Mouse (Mus musculus): Measurements from ENCODE around the gene Smtnl2. TPM values are rescaled to one million over a fixed set of nuclear protein-coding genes. Genes with fewer than 3 reads are reported as not detected.

Smtnl2 gene
- polyA plus RNA-seq, 1 experiment from 2014 or later, result 12.6 TPM

DNA sequence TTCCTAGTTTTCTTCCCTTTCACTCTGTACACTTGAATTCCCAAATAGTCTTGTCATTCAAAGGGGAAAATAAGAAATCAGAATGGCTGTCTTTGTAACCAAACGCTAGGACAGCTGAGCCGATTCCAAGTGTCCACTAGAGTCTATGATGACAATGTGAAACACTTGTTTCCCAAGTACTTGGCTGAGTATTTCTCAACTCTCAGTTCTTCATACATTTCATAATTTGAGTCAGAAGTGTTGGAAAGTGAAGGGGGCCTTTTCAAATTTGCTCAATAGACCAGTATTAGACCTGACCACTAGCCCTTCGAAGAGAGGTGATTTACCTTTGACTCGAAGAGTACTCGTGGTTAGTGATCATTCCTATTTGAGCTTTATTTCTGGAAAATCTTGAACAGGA is 47.0 kb downstream of the Smtnl2 start:
- no peak overlapping the region for H3K4me2 ChIP-seq (ENCODE audit: low read depth)
- H3K36me3 ChIP-seq (ENCODE audit: control insufficient read depth, insufficient read depth, low read length), result no peaks in the 10 kb centered on the region
- H3K9ac ChIP-seq (ENCODE audit: low read length), result no peak overlapping the region
- no peak overlapping the region for H3K4me3 ChIP-seq (ENCODE audit: low read depth, low read length)
- DNase-seq (ENCODE audit: low spot score) (no peak), ATAC-seq (ENCODE audit: insufficient read depth, low FRiP score, low TSS enrichment) (no peak)
- no peaks in the 10 kb centered on the region for H3K9me3 ChIP-seq (ENCODE audit: control insufficient read depth, low read length)
- no peak overlapping the region for H3K27ac ChIP-seq (ENCODE audit: low read depth, low read length)
- WGBS, result 96% methylated on average over 5 of the region's 5 CpGs
- H3K27me3 ChIP-seq (ENCODE audit: control insufficient read depth, insufficient read depth, low read length), result no peaks in the 10 kb centered on the region
- no peaks in the 10 kb centered on the region for H3K4me1 ChIP-seq (ENCODE audit: control insufficient read depth, insufficient read depth, low read length)

DNA sequence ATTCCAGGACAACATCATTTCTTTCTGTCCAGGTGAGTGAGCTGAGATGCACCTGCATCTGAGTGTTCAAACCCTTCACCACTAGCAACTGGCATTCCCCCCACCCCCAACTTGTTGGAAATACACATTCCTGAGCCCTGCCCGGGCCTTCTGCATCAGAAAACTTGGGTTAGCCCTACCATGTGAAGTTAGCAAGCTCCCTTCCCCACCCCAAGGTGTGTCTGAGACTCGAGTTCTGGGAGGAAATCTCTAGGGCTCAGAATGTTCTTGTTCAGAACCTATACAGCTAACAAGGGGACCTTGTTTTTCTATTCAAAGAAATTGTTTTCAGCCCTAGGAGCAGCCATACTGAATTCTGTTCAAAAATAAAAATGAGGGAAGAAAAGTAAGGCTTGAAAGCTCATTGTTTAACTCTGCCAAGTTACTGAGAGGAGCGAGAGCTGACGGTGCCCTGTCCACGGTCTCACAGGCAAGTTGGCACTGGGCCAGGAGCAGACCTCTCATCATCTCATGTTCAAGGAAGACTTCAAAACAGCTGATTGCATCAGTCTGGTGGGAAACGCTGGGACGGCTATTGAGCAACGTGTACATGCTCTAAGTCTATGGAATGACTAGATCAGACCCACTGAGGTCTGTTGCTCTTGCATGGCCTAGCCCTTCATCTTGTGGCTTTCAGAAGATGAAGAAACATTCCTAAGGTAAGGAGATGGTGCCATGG is 47.8 kb downstream of the Smtnl2 start:
- ATAC-seq (ENCODE audit: insufficient read depth, low FRiP score, low TSS enrichment) (no peak), DNase-seq (ENCODE audit: low spot score) (no peak)
- no peaks in the 10 kb centered on the region for H3K36me3 ChIP-seq (ENCODE audit: control insufficient read depth, insufficient read depth, low read length)
- H3K9me3 ChIP-seq (ENCODE audit: control insufficient read depth, low read length), result no peaks in the 10 kb centered on the region
- no peak overlapping the region for H3K4me3 ChIP-seq (ENCODE audit: low read depth, low read length)
- H3K9ac ChIP-seq (ENCODE audit: low read length), result no peak overlapping the region
- H3K4me1 ChIP-seq (ENCODE audit: control insufficient read depth, insufficient read depth, low read length), result no peaks in the 10 kb centered on the region
- no peak overlapping the region for H3K27ac ChIP-seq (ENCODE audit: low read depth, low read length)
- H3K4me2 ChIP-seq (ENCODE audit: low read depth), result no peak overlapping the region
- H3K27me3 ChIP-seq (ENCODE audit: control insufficient read depth, insufficient read depth, low read length), result no peaks in the 10 kb centered on the region
- WGBS, result 88% methylated on average over 8 of the region's 8 CpGs

DNA sequence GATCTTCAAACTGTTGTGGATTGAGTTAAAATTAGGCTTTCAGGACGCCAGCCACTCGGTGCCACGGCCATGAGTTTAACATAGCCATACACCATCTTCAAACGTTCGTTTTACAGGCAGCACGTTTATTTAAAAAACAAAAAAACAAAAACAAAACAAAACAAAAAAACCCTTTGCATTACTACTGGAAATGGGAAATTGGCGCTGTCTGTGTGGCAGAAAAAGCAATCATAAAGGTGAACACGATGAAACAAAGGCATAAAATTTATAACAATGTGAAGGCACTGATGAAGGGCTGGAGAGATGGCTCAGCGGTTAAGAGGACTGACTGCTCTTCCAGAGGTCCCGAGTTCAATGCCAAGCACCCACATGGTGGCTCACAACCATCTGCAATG is 49.2 kb downstream of the Smtnl2 start, which contains the start of gene Tekt1:
Tekt1 (minus strand) TSS at position 96 of the 395 bp plus-strand sequence.
- no peak for DNase-seq (ENCODE audit: low spot score)
- H3K4me2 ChIP-seq (ENCODE audit: low read depth), result peak within 1 kb of the TSS; percentile 80
- H3K9me3 ChIP-seq (ENCODE audit: control insufficient read depth, low read length), result no peaks in the 10 kb centered on the region
- H3K9ac ChIP-seq (ENCODE audit: low read length), result peak within 1 kb of the TSS; percentile 74
- ATAC-seq (ENCODE audit: insufficient read depth, low FRiP score, low TSS enrichment), result no peak
- H3K4me3 ChIP-seq (ENCODE audit: low read depth, low read length), result peak within 1 kb of the TSS; percentile 45
- no peaks in the 10 kb centered on the region for H3K27me3 ChIP-seq (ENCODE audit: control insufficient read depth, insufficient read depth, low read length)
- H3K36me3 ChIP-seq (ENCODE audit: control insufficient read depth, insufficient read depth, low read length), result no peaks in the 10 kb centered on the region
- peak within 1 kb of the TSS; percentile 39; the same call in 1 of the 2 replicates for H3K27ac ChIP-seq (ENCODE audit: low read depth, low read length)
- 39% methylated on average over 10 of the region's 10 CpGs for WGBS
- H3K4me1 ChIP-seq (ENCODE audit: control insufficient read depth, insufficient read depth, low read length), result no peaks in the 10 kb centered on the region

DNA sequence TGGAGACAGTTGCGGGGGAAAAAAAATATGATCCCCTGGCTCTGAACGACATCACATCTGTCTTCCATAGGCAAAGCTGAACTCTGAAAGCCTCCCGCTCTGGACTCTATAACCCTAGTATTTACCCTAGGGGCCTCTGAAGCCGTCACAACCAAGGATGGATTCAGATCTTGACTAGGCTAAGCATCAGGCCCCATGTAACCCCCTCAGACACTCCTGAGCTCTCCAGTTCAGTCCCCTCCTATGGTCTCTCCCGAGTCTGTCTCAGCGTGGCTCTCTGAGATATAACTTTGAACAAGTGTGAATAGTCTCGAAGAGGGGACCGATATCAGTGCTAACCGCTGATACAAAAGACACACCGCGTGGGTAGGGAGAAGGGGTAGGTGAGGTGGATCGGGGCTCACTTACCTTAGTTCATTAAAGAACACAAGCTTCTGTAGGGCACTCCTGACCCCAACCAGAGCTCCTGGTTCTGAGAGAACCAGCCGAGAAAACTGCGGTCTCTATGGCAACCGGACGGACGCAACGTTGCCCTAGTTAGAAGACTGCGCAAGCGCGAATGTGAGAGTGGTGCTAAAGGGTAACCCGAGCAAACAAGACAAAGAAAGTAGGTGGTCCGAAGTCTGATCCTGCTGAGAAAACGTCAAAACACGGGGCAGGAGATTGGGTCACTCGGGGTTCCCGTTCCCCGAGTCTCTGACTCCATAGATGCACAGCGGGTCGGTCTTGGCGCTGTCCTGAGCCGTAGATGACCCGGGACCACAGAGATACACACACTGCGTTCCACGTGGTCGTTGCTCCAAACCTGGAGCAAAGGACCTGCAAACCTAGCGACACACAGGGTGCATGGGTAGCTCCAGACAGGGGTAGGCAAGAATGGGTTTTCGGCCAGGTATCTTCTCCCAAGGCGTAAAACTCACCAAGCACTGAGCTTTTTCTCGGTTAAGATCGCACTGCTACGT is 49.8 kb downstream of the Smtnl2 start:
- H3K27ac ChIP-seq (ENCODE audit: low read depth, low read length), result peak overlapping the region; percentile 39; the same call in 1 of the 2 replicates
- no peaks in the 10 kb centered on the region for H3K27me3 ChIP-seq (ENCODE audit: control insufficient read depth, insufficient read depth, low read length)
- no peaks in the 10 kb centered on the region for H3K9me3 ChIP-seq (ENCODE audit: control insufficient read depth, low read length)
- H3K4me1 ChIP-seq (ENCODE audit: control insufficient read depth, insufficient read depth, low read length), result no peaks in the 10 kb centered on the region
- H3K4me3 ChIP-seq (ENCODE audit: low read depth, low read length), result peak overlapping the region; percentile 45
- H3K4me2 ChIP-seq (ENCODE audit: low read depth), result peak overlapping the region; percentile 80
- peak; percentile 71 for ATAC-seq (ENCODE audit: insufficient read depth, low FRiP score, low TSS enrichment)
- no peaks in the 10 kb centered on the region for H3K36me3 ChIP-seq (ENCODE audit: control insufficient read depth, insufficient read depth, low read length)
- DNase-seq (ENCODE audit: low spot score), result peak; percentile 89
- peak overlapping the region; percentile 74 for H3K9ac ChIP-seq (ENCODE audit: low read length)
- WGBS, result 10% methylated on average over 42 of the region's 42 CpGs

DNA sequence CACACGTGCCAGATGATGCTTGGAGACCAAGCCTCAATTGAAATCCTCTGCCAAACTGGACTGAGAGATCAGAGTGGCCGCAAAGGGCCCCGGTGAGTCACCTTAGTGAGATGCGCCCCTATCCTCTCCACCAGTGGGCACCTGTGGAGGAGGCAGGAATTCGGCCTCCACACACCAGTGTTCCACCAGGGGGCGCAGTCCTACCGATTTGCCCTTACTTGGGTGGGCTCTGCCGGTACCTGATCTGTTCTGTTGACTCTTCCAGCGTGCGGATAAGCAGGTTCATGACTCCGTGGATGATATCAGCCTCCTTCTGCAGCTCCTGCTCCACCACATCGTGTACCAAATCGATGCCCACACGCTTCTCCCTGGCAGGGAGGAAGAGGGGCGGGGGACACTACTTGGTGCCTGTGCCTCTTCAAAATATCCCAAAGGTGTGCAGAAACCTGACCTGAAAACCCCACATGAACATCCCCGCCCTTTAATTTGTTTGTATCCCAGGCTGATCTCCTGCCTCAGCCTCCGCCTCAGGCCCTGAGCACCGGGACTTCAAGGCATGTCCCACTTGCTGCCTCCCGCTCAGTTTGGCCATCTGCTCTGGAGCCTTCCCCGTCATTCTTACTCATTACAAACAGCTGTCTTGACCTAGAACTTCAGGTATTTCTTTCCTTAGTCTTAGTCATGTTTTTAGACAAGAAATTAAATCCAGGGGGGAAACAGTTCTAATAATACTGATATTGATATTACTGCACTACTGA is 56.4 kb downstream of the Smtnl2 start:
- DNase-seq (ENCODE audit: low spot score), result peak; percentile 77
- H3K4me2 ChIP-seq (ENCODE audit: low read depth), result no peak overlapping the region
- H3K9ac ChIP-seq (ENCODE audit: low read length), result no peak overlapping the region
- no peaks in the 10 kb centered on the region for H3K36me3 ChIP-seq (ENCODE audit: control insufficient read depth, insufficient read depth, low read length)
- ATAC-seq (ENCODE audit: insufficient read depth, low FRiP score, low TSS enrichment), result no peak
- H3K27ac ChIP-seq (ENCODE audit: low read depth, low read length), result no peak overlapping the region
- H3K4me3 ChIP-seq (ENCODE audit: low read depth, low read length), result no peak overlapping the region
- no peaks in the 10 kb centered on the region for H3K4me1 ChIP-seq (ENCODE audit: control insufficient read depth, insufficient read depth, low read length)
- no peaks in the 10 kb centered on the region for H3K9me3 ChIP-seq (ENCODE audit: control insufficient read depth, low read length)
- H3K27me3 ChIP-seq (ENCODE audit: control insufficient read depth, insufficient read depth, low read length), result no peaks in the 10 kb centered on the region
- 23% methylated on average over 20 of the region's 20 CpGs for WGBS

DNA sequence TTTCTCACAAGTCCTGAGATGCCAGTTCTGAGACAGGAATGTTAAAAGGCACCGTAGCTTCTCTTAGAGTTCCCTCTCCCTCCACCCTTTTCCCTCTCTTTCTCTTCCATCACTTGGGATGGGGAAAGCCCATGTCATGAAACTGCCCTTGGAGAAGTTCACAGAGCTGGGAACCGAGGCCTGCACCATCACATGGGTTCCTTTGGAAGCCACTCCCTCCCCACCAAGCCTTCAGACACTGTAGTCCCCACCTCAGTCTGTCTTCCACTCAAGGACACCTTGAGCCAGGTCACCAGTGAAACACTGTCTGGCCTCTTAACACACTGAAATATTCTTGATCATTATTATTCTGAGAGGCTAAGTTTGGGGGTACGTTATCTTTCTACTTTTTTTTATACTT is 58.3 kb downstream of the Smtnl2 start:
- Histone ChIP-seq H3K36me3 (ENCODE audit: control insufficient read depth, insufficient read depth, low read length) (no peaks in the 10 kb centered on the region), H3K9me3 (ENCODE audit: control insufficient read depth, low read length) (no peaks in the 10 kb centered on the region), H3K4me3 (ENCODE audit: low read depth, low read length) (no peak overlapping the region), H3K27ac (ENCODE audit: low read depth, low read length) (no peak overlapping the region), H3K9ac (ENCODE audit: low read length) (no peak overlapping the region), H3K4me1 (ENCODE audit: control insufficient read depth, insufficient read depth, low read length) (no peaks in the 10 kb centered on the region), H3K4me2 (ENCODE audit: low read depth) (no peak overlapping the region), H3K27me3 (ENCODE audit: control insufficient read depth, insufficient read depth, low read length) (no peaks in the 10 kb centered on the region)
- DNase-seq (ENCODE audit: low spot score) (no peak), ATAC-seq (ENCODE audit: insufficient read depth, low FRiP score, low TSS enrichment) (no peak)
- WGBS, result 84% methylated on average over 3 of the region's 3 CpGs

DNA sequence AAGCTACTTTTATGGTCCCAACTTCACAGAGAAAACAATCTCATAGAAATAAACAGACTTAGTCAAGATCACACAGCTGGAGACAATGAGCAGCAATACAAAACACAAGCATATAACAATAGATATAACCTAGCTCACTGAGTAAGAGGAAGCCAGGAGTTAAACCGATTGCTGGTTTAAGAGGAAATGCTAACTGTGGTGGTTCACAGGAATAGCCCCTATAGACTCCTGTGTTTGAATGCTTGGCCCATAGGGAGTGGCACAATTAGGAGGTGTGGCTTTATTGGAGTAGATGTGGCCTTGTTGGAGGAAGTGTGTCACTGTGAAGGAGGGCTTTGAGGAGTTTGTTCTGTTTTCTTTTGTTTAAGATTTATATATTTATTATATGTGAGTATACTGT is 59.2 kb downstream of the Smtnl2 start:
- WGBS, result 56% methylated on average over 1 of the region's 1 CpGs
- Histone ChIP-seq H3K4me1 (ENCODE audit: control insufficient read depth, insufficient read depth, low read length) (no peaks in the 10 kb centered on the region), H3K9me3 (ENCODE audit: control insufficient read depth, low read length) (no peaks in the 10 kb centered on the region), H3K27ac (ENCODE audit: low read depth, low read length) (no peak overlapping the region), H3K36me3 (ENCODE audit: control insufficient read depth, insufficient read depth, low read length) (no peaks in the 10 kb centered on the region), H3K4me2 (ENCODE audit: low read depth) (no peak overlapping the region), H3K27me3 (ENCODE audit: control insufficient read depth, insufficient read depth, low read length) (no peaks in the 10 kb centered on the region), H3K4me3 (ENCODE audit: low read depth, low read length) (no peak overlapping the region), H3K9ac (ENCODE audit: low read length) (no peak overlapping the region)
- ATAC-seq (ENCODE audit: insufficient read depth, low FRiP score, low TSS enrichment) (no peak), DNase-seq (ENCODE audit: low spot score) (no peak)

DNA sequence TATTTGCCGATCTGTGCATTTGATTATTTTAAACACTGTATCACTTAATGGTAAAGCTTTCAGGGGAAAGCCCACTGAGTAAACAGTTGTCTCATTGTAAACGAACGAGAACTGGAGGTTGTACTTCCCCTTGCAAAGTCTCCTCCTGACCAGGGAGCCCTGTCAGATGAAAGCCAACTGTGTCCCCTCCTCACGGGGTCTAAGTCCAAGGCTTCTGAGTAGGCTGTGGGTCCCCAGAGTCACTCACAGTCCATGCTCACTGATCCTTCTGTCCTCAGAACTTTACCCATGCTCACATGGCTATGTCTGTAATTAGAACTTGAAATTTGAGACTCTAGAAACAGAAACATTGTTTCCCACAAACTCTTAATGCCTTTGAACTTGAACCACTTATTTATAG is 61.9 kb downstream of the Smtnl2 start:
- Histone ChIP-seq H3K27ac (ENCODE audit: low read depth, low read length) (no peak overlapping the region), H3K36me3 (ENCODE audit: control insufficient read depth, insufficient read depth, low read length) (no peaks in the 10 kb centered on the region), H3K27me3 (ENCODE audit: control insufficient read depth, insufficient read depth, low read length) (no peaks in the 10 kb centered on the region), H3K4me3 (ENCODE audit: low read depth, low read length) (no peak overlapping the region), H3K4me2 (ENCODE audit: low read depth) (no peak overlapping the region), H3K4me1 (ENCODE audit: control insufficient read depth, insufficient read depth, low read length) (no peaks in the 10 kb centered on the region), H3K9me3 (ENCODE audit: control insufficient read depth, low read length) (no peaks in the 10 kb centered on the region), H3K9ac (ENCODE audit: low read length) (no peak overlapping the region)
- no peak for ATAC-seq (ENCODE audit: insufficient read depth, low FRiP score, low TSS enrichment)
- 69% methylated on average over 4 of the region's 4 CpGs for WGBS
- no peak for DNase-seq (ENCODE audit: low spot score)
